Mouse (Mus musculus) large intestine, adult 2 months (tissue): ENCODE measurements around the gene Nucks1. TPM values are rescaled to one million over a fixed set of nuclear protein-coding genes. Genes with fewer than 3 reads are reported as not detected.

Experiments used
- DNase-seq: peaks from one replicate; pipeline ENCODE4 v3.0.0-alpha.2; 2012; ENCODE audit warnings: low read depth, low spot score
- WGBS: fragments of 180-500 bp; shearing (Covaris S2); methylation state at CpG from one replicate; pipeline ENCODE4 v1.1.7; 2018; 5-methylcytosine and 5-hydroxymethylcytosine counted together
- polyA plus RNA-seq: library from polyadenylated mRNA; depleted of rRNA; stranded (reverse); fragments of >200 nt; gene quantifications from 2 replicates; pipeline ENCODE4 v1.2.3, GENCODE M21; 2012

The Nucks1 gene
- polyA plus RNA-seq, 1 experiment, result 9.3 TPM

- DNase-seq, result no peak
- WGBS, result under 1% methylated on average over 34 of the region's 35 CpGs
Measured at GRCm38 (mm10) chr1:131962606-131963084, 52.3 kb downstream of the Nucks1 start, which contains the start of gene Slc45a3. TSS of gene Slc45a3 (plus strand) at chr1:131962967.

GRCm38 (mm10) chr1:131963085-131963951, 53.0 kb downstream of the Nucks1 start:
- DNase-seq, result no peak
- 1% methylated on average over 76 of the region's 76 CpGs for WGBS

DNA sequence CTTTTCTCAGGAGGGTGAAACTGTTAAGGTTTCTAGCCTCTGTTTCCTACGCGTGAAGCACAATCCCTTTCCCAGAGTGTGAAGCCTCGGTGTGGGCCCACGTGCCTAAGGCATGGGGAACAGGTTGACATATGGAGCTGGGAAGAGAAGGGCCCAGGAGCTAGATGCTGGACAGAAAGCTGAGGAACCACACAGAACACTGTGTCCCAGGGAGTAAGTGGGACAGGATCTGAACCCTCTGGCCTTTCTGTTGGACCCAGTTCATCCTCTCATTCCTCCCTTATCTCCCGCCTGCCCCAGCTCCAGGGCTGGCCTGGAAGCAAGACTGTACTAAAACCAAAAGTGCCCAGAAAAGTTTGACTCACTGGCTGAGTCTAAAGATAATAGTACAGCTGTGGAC, 53.8 kb downstream of the Nucks1 start:
- 83% methylated on average over 5 of the region's 5 CpGs for WGBS
- DNase-seq, result no peak

DNA sequence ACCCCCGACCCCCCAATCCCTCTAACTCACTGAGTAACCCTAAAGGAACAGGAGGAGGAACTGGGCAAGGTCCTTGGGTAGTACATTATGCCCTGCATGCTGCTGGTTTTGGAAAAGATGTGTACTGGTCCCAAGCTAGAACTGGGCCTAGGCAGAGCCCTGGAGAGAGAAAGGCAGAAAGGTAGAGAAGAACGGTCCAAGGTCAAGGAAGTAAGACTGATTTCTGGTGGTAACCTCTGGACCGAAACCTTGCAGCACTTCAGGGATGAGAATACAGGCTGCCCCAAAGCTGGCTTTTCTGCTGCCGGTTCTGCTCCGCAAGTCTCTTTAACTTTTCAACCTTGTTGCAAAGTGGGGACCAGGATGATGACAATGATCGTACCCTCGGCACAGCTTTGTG, 54.2 kb downstream of the Nucks1 start:
- WGBS, result 90% methylated on average over 7 of the region's 7 CpGs
- no peak for DNase-seq

DNA sequence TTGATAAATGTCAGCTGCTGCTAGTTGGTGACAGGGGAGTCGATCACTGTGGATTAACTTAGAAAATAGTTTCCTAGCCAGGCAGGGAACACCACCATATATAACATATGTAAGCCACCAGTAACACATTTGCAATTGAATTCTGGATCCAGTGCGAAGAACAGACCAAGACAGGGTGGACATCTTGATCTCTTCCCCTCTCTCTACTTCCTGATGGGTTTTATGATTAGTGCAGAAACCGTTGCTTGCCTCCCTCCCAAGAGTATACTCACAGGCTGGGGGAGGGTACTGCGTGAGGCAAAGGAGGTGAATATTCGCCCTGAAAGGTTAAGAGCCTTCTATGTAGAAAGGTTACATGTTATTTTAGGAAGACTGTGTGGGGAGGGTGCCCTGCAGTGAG, 55.5 kb downstream of the Nucks1 start:
- no peak for DNase-seq
- WGBS, result 67% methylated on average over 5 of the region's 5 CpGs

- 25% methylated on average over 7 of the region's 7 CpGs for WGBS
Measured at GRCm38 (mm10) chr1:131967336-131967735, 57.0 kb downstream of the Nucks1 start.

DNA sequence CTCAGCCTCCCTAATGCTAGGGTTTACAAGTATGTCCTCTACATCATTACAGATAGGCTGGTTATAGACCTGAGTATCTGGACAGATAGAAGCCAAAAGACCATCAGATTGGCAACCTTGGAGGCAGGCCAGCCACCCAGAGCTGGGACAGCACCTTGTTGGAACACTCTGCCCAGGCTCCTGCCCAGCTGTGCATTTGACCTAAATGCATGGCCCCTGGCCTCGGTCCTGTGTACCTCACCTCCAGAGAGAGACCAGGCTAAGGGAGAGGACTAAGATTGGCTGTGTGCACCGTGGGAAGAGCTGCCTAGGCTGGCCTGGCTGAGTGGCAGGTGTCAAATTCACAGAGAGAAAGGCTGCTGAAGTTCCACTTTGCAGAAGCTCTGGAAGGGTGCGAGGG, 58.2 kb downstream of the Nucks1 start:
- 69% methylated on average over 3 of the region's 3 CpGs for WGBS
- no peak for DNase-seq

More at GRCm38 (mm10) chr1:131967336-131967735, 57.0 kb downstream of the Nucks1 start:
- no peak for DNase-seq

DNA sequence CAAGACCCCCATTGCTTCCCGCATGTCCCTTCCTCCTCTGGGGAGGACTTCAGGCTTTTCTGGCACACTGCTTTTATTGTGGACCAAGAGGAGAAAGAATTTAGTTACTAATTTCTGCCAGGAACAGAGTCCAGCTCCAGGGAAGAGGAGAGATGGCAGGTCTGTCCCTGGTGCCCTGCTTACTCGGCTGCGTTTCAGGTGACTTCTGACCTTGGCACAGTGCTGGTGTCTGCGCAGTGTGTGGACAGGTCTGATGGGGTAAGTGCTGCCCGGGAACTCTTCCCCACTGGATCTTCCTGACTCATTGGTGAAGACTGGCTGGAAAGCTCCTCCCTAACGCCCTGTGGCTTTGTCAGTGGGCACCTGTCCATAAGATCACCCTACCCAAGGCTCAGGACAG, 58.6 kb downstream of the Nucks1 start:
- WGBS, result 80% methylated on average over 6 of the region's 6 CpGs
- DNase-seq, result no peak

DNA sequence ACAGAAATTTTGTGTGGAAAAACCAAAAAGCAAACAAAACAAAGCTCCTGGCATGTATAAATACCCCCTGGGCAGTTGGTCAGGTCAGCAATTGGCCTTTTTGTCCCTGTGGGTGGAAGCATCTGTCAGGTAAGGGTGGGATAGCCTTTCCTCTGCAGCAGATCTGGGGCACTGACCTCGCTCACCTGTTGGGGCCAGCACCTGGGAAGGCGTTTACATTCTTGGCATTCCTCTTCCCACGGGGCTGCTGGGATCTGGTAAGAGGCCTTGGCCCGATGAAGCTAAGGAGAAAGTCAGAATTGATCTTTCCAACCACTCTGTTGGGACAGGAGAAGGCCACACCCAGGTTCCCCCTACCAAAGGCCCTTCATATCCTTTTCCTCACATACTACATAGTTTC, 59.5 kb downstream of the Nucks1 start:
- 64% methylated on average over 4 of the region's 4 CpGs for WGBS
- DNase-seq, result no peak

GRCm38 (mm10) chr1:131970322-131970660, 60.0 kb downstream of the Nucks1 start:
- DNase-seq, result no peak
- WGBS, result 84% methylated on average over 5 of the region's 5 CpGs

GRCm38 (mm10) chr1:131970661-131971520, 60.6 kb downstream of the Nucks1 start:
- WGBS, result 69% methylated on average over 16 of the region's 16 CpGs
- DNase-seq, result no peak

DNA sequence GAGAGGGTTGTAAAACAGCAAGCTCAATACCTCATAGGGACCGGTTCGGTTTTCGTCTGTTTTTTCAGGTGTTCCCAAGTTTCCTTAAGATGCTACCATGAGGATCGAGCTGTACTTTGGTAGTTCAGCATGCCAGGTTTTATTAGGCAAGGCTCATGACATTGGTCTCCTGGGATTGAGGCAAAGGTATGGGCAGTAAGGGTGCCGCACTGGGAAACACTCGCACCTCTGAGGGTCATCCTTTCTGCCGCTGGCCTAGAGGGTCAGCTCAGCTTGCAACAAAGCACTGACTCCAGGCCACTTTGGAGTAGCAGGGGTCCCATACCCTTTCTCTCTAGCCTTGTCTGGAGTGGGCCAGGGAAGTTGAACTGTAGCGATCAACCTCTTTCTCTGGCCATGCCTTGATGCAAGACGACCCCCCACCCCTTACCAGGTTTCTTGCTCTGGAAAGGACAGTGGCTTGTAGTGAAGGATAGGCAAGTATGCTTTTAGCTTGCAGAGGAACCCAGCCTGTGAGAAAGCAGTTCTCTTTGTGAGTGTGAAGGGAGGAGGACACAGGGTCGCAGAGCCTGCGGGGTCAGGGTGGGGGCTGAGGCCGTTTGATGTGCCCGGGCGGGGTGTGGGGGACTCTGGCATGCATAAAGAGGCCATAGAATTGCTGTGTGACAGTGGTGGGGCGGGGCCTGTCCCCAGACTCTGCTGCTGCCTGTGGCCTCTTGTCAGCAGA, 61.6 kb downstream of the Nucks1 start:
- DNase-seq, result no peak
- WGBS, result 62% methylated on average over 15 of the region's 15 CpGs

GRCm38 (mm10) chr1:131972498-131973334, 62.4 kb downstream of the Nucks1 start:
- WGBS, result 54% methylated on average over 13 of the region's 13 CpGs
- no peak for DNase-seq

- 26% methylated on average over 6 of the region's 6 CpGs for WGBS
- DNase-seq, result peak; percentile 74
Measured at GRCm38 (mm10) chr1:131973991-131974390, 63.7 kb downstream of the Nucks1 start.

DNA sequence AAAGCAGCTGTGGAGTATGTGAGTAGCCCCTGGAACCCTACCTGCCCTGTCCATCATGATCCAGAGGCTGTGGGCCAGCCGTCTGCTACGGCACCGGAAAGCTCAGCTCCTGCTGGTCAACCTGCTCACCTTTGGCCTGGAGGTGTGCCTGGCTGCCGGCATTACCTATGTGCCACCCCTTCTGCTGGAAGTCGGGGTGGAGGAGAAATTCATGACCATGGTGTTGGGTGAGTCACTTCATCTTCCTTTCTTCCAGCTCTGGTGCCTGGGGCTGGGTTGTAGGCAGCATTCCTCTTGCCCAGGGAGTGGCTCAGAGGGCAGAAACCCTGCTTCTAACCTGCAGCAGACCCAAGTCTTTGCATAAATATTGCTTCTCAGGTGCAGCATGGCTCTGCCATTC, 66.6 kb downstream of the Nucks1 start:
- DNase-seq, result no peak
- 55% methylated on average over 5 of the region's 5 CpGs for WGBS

DNA sequence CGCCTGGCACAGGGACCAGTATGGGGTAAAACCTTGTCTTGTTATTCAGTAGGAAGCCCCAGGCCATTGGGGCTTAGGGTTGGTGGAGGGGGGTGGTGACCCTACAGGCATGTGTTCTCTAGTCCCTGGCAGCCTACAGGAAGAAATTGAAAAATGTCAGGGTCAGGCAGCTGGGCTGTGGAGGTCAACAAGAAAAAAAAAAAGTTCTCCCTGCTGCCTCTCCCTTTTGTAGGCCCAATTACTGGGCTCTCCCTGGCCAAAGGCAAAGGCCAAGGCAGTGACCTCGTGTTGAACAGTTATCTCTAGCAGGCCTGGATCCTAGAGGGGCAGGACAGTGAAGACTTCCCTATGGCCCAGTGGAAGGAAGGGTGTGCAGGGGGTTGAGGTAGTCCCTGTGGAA, 70.1 kb downstream of the Nucks1 start:
- 54% methylated on average over 2 of the region's 2 CpGs for WGBS
- DNase-seq, result no peak

DNA sequence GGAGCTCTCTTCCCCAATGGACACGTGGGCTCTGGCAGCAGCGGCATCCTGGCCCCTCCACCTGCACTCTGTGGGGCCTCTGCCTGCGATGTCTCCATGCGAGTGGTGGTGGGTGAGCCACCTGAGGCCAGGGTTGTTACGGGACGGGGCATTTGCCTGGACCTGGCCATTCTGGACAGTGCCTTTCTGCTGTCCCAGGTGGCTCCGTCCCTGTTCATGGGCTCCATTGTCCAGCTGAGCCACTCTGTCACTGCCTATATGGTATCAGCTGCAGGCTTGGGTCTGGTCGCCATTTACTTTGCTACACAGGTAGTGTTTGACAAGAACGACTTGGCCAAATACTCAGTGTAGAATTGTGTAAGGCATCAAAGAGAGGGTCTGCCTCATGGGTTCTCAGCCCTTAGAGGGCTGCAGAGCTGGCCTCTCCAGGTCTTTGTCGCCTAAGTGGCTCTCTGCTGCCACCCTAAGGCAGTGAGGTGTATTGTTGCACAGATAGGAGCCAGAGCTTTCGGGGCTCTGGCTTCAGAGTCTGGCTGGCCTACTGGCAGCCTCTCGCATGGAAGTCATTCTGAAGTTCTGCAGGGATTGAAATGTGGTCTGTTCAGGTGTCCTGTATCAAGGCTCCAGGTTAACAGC, 71.2 kb downstream of the Nucks1 start:
- no peak for DNase-seq
- 54% methylated on average over 12 of the region's 12 CpGs for WGBS

- no peak for DNase-seq
- 8% methylated on average over 5 of the region's 5 CpGs for WGBS
Measured at GRCm38 (mm10) chr1:131982907-131983306, 72.6 kb downstream of the Nucks1 start.

GRCm38 (mm10) chr1:131983806-131984205, 73.5 kb downstream of the Nucks1 start:
- no peak for DNase-seq
- 83% methylated on average over 2 of the region's 2 CpGs for WGBS
